Mouse (Mus musculus) frontal cortex, adult (tissue): ENCODE results near the gene Gna11.

Experiments
- ATAC-seq: cut with Nextera tagmentation; 2 replicates; pipeline ENCODE4 v1.9.2; 2017; ENCODE audit warnings: mild to moderate bottlenecking, moderate library complexity, mixed read lengths; ENCODE audit not compliant: low TSS enrichment

Gene Gna11

DNA sequence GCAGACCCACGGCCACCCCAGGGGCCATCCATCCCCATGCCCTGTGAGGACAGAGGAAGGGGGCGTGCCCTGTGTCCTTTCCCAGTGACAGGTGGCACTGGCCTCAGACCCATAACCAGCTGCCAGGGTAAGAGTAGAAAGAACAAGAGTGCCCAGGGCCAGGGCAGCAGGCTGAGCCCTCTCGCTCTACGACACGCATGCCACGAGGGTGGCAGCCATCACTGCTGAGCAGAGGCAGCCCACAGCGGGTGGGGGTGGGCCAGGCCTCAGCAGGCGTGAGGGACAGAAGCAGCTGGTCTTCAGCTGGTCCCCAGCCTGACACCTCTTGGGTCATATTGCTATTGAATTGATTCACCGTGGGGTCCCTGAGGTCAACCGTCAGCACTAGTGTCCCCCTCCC lies 58.5 kb downstream of the Gna11 start:
- no peak for ATAC-seq

DNA sequence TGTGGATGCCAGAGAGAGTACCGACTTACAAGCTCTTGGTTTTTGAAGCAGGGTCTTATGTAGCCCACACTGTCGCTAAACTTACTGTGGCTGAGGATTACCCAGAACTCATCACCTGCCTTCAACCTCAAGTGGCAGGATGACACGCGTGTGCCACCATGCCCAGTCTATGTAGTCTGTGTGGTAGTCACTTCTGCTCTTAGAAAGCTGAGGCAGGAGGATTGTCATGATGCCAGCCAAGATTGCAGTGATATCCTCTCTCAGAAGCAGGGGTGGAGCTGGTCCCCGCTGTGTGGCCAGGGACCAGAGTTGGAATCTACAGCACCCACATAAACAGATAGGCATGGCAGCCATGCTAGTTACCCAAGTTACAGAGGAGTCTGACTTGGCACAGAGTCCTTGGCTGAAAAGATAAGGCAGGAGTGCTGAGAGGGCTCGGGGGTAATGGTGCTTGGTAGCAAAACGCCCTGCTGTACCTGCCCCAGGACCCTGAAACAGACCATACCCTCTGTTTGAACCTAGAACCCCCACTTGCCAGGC lies 59.4 kb downstream of the Gna11 start:
- no peak for ATAC-seq

DNA sequence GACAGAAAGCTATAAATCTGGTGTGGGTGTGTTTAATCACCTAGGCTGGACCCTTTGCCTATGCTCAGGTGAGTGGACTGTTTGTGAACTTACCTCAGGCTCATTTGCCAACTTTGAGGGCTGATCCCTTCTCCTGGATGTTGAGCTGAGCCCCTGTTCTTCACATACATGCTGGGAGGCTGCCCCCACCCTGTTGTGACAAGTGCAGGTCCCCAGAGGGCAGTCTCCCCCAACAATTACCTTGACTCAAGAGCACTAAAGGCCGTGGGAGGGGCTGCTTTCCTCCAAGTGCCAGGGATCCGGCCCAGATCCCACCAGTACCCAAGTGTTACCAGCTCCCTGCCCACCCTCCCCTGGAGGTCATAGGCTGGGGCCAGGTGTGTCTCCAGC lies 59.9 kb downstream of the Gna11 start:
- ATAC-seq: no peak

DNA sequence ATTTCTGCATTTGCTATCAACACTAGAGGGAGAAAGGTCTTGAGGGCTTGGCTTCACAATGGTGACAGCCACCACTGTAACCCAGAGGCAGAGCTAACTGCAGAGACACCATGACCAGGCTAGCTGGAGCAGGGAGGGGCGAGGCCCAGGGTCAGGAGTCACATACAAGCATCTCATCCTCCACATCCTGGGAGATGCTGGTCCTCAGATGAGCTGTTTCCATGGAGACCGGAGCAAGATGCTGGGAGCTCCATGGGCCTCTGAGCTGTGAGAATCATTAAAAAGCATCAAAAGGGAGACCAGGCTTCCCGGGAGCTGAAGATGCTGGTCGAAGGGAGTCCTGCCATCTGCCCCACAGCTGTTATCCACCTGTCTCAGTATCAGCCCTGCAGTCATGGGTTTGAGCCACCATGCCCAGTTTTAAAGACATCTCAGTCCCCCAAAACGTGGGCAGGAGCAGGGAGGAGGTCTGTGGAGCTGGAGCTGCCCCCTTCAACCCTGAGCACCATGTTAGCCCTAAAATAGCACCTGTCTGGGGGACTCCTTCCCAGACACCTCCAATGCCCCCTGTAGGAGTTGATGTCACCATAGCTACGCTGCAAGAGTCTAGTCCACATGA lies 60.4 kb downstream of the Gna11 start:
- ATAC-seq: no peak

DNA sequence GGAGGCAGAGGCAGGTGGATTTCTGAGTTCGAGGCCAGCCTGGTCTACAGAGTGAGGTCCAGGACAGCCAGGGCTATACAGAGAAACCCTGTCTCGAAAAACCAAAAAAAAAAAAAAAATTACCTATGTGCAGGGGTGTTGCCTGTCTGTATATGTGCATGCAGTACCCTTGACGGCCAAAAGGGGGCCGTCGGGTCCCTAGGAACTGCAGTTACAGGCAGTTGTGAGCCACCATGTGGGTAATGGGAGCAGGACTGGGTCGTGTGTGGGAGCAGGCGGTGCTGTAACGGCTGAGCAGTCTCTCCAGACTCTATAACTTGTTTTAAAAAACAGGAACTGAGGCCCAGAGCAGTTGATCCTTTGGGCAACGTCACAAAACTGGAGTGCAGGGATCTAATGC lies 61.0 kb downstream of the Gna11 start:
- no peak for ATAC-seq

- ATAC-seq: peak; percentile 29; the same call in 1 of the 2 replicates
Observed at GRCm38 (mm10) chr10:81482533-81482889, 62.5 kb downstream of the Gna11 start, which contains the start of gene Celf5. Gene Celf5 (minus strand): TSS chr10:81482709.

- no peak for ATAC-seq
Observed at GRCm38 (mm10) chr10:81481605-81482532, 63.1 kb downstream of the Gna11 start.
